In the genomic region with DNA sequence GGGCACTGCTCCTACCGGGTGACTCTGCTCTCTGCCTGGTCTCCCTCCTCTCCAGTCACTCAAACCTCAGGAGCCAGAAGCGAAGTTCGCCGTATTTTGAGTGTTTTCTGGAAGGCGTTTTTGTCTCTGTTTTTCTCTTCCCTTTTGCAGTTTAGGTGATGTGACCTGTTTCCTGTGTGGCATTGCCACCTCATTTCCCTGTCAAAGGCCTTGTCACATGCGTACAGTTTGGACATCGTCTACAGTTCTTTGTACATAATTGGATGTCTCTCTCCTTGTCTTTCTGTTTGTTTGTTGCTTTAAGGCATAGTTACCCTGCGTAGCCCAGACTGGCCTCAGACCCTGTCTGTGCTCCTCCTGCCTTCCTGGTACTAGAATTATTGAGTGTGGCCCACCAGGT, we compare ENCODE assay signal across 22 mouse cellular contexts. TPM values are rescaled to one million over a fixed set of nuclear protein-coding genes. Genes with fewer than 3 reads are reported as not detected.
DNase-seq lines count a peak whose midpoint lies in the region; ATAC-seq and TF ChIP-seq lines count a peak whose summit lies in the region.
"Had no signal": no experiment of that assay in that cellular context is flagged by ENCODE, and none has a peak within 500 bp of the region (broad histone marks: within the 10 kb centered on the region; RNA-seq: fewer than 3 reads in every experiment).

No protein-coding gene starts in this region.

- H3K4me1 ChIP-seq in stomach, postnatal 0 days (replicated peaks; ENCODE audit: control insufficient read depth, insufficient read depth) = no peaks in the 10 kb centered on the region
- H3K4me1 ChIP-seq: embryonic facial prominence, embryonic 12.5 days; embryonic facial prominence, embryonic 15.5 days; hindbrain, embryonic 12.5 days; hindbrain, embryonic 15.5 days had no signal

- H3K27me3 ChIP-seq in stomach, postnatal 0 days (ENCODE audit: control insufficient read depth, insufficient read depth, low read length) = no peaks in the 10 kb centered on the region
- H3K27me3 ChIP-seq: embryonic facial prominence, embryonic 12.5 days; embryonic facial prominence, embryonic 15.5 days; hindbrain, embryonic 12.5 days; hindbrain, embryonic 15.5 days had no signal

- no peaks in the 10 kb centered on the region for H3K36me3 ChIP-seq in stomach, postnatal 0 days (ENCODE audit: control insufficient read depth, insufficient read depth, low read length)

- ATAC-seq in activated CD4-positive, CD25-positive, alpha-beta regulatory T cell, adult 4 months = peak; percentile 72
- 0 out of 2 replicates have a peak, but pooled peaks have one; percentile 24 for ATAC-seq in megakaryocyte, adult 5-6 weeks (ENCODE audit: poor library complexity, severe bottlenecking)
- no peak for ATAC-seq in stomach, postnatal 0 days (ENCODE audit: low FRiP score, low TSS enrichment)
- ATAC-seq in monocyte, adult 5-6 weeks (replicated peaks; ENCODE audit: insufficient number of reproducible peaks, low FRiP score, low TSS enrichment, poor library complexity, severe bottlenecking) = no peak
- ATAC-seq: forebrain, embryonic 14.5 days; forebrain, postnatal 0 days had no signal

- H3K9ac ChIP-seq in stomach, postnatal 0 days (ENCODE audit: low read length) = no peak overlapping the region
- H3K9ac ChIP-seq: embryonic facial prominence, embryonic 12.5 days; embryonic facial prominence, embryonic 15.5 days; forebrain, postnatal 0 days; hindbrain, embryonic 12.5 days; hindbrain, embryonic 15.5 days had no signal

- no peaks in the 10 kb centered on the region for H3K9me3 ChIP-seq in stomach, postnatal 0 days (ENCODE audit: control insufficient read depth, low read length)
- H3K9me3 ChIP-seq: hindbrain, embryonic 15.5 days had no signal

- TF ChIP-seq CTCF in stomach, postnatal 0 days (IDR thresholded peaks at IDR 0.05; ENCODE audit: low read depth) = no peak

- TF ChIP-seq EP300 in stomach, postnatal 0 days (optimal IDR thresholded peaks at IDR 0.05) = no peak

- no peak overlapping the region for H3K4me3 ChIP-seq in stomach, postnatal 0 days (ENCODE audit: low read depth, low read length)
- H3K4me3 ChIP-seq: embryonic facial prominence, embryonic 12.5 days; embryonic facial prominence, embryonic 15.5 days; gastrocnemius, adult 2 months; hindbrain, embryonic 12.5 days; hindbrain, embryonic 15.5 days had no signal

- 93% methylated on average over 8 of the region's 8 CpGs for WGBS in stomach, postnatal 0 days

- no peak overlapping the region for H3K4me2 ChIP-seq in stomach, postnatal 0 days (replicated peaks; ENCODE audit: low read depth)
- H3K4me2 ChIP-seq: embryonic facial prominence, embryonic 12.5 days; embryonic facial prominence, embryonic 15.5 days; heart, embryonic 11.5 days; hindbrain, embryonic 12.5 days; hindbrain, embryonic 15.5 days had no signal

- peak; percentile 39 for DNase-seq in CD4-positive, CD25-positive, alpha-beta regulatory T cell, adult 2 months (ENCODE audit: low read depth, low spot score)
- DNase-seq in lung, postnatal 14 days = no peak
- no peak for DNase-seq in stomach, postnatal 0 days (ENCODE audit: low spot score)
- DNase-seq: adrenal gland, adult 8-10 months; adrenal gland, postnatal 36 days; cerebellum, adult 11 months; cerebellum, adult 2 months; cerebellum, adult 9-11 months; cerebellum, postnatal 25 days; forebrain, postnatal 0 days; gastrocnemius, adult 2 months; gastrocnemius, postnatal 14 days; heart, adult 11 months had no signal

- no peak overlapping the region for H3K27ac ChIP-seq in stomach, postnatal 0 days (replicated peaks)
- H3K27ac ChIP-seq: embryonic facial prominence, embryonic 12.5 days; embryonic facial prominence, embryonic 15.5 days; gastrocnemius, adult 2 months; hindbrain, embryonic 12.5 days; hindbrain, embryonic 15.5 days had no signal

RNA-seq across cellular contexts. Expression of a gene that starts 26.5 kb away (rescaled TPM):
- polyA plus RNA-seq in activated CD4-positive, CD25-positive, alpha-beta regulatory T cell, adult 4 months (2017; shearing (Covaris generic)) = 10 to 100 TPM in 1 of 2 experiments, 1 to 10 TPM in 1; 9.1 to 14.3 TPM
- total RNA-seq in megakaryocyte, adult 5-6 weeks (2015) = 1.2 and 2.4 TPM in 2 replicates
- 4.6 and 6.9 TPM in 2 replicates for total RNA-seq in megakaryocyte, adult 5-6 weeks (2017)
- 5.7 and 5.8 TPM in 2 replicates for polyA plus RNA-seq in stomach, postnatal 0 days (2015; fragmentation: Nextera tagmentation; extraction: Ambion mirVana)
- total RNA-seq in monocyte, adult 5-6 weeks (2017) = 4.4 to 9.6 TPM (median 7.1 TPM) in 3 replicates

RNA-seq across cellular contexts. Expression of a gene that starts 26.5 kb away (rescaled TPM):
- 10 to 100 TPM; 32.1 to 32.4 TPM for polyA plus RNA-seq in activated CD4-positive, CD25-positive, alpha-beta regulatory T cell, adult 4 months (2017; shearing (Covaris generic))
- 29.8 TPM in 2 replicates for total RNA-seq in megakaryocyte, adult 5-6 weeks (2015)
- 21.2 and 24.5 TPM in 2 replicates for total RNA-seq in megakaryocyte, adult 5-6 weeks (2017)
- 27.1 and 28.2 TPM in 2 replicates for polyA plus RNA-seq in stomach, postnatal 0 days (2015; fragmentation: Nextera tagmentation; extraction: Ambion mirVana)
- 10.1 to 14.1 TPM (median 10.7 TPM) in 3 replicates for total RNA-seq in monocyte, adult 5-6 weeks (2017)

RNA-seq across cellular contexts. Expression of a gene that starts 37.0 kb away (rescaled TPM):
- polyA plus RNA-seq in activated CD4-positive, CD25-positive, alpha-beta regulatory T cell, adult 4 months (2017; shearing (Covaris generic)) = 1 to 10 TPM; 3.5 to 5.1 TPM
- total RNA-seq in megakaryocyte, adult 5-6 weeks (2015) = 23.8 and 32.6 TPM in 2 replicates
- total RNA-seq in megakaryocyte, adult 5-6 weeks (2017) = 5.6 and 13.1 TPM in 2 replicates
- polyA plus RNA-seq in stomach, postnatal 0 days (2015; fragmentation: Nextera tagmentation; extraction: Ambion mirVana) = 76.3 and 85.5 TPM in 2 replicates
- total RNA-seq in monocyte, adult 5-6 weeks (2017) = 0.43 to 7.9 TPM (median 4.4 TPM) in 3 replicates

Comparison
In these comparisons a context has a peak if more than half of its experiments do, and no peak if none do; other contexts are left out.
1. ATAC-seq: peak in activated CD4-positive, CD25-positive, alpha-beta regulatory T cell, adult 4 months (single experiment) and megakaryocyte, adult 5-6 weeks (single experiment); none in stomach, postnatal 0 days (single experiment) and monocyte, adult 5-6 weeks (single experiment).